Mouse (Mus musculus) small intestine, adult 2 months (tissue): ENCODE measurements around the gene Zfp335.

ENCODE experiments used
- CTCF ChIP-seq: fragments of 200-500 bp; IDR thresholded peaks from 2 replicates; pipeline ENCODE4 v1.5.1; 2012; ENCODE audit warnings: low read depth, mild to moderate bottlenecking, control low read depth, inconsistent platforms, low read length, moderate library complexity, mixed read lengths; ENCODE audit not compliant: insufficient replicate concordance, insufficient read length; ENCODE audit errors: extremely low read depth
- POLR2A ChIP-seq: fragments of 200-500 bp; IDR thresholded peaks from 2 replicates; pipeline ENCODE4 v1.6.1; 2012; ENCODE audit warnings: low read depth, mild to moderate bottlenecking, control low read depth, inconsistent platforms, low read length, moderate library complexity

GRCm38 (mm10) chr2:164901380-164901779 lies 10.2 kb downstream of the Zfp335 start:
- no peak for TF ChIP-seq CTCF
- no peak for TF ChIP-seq POLR2A
